Mouse (Mus musculus) heart, adult 10 weeks (tissue): ENCODE data around the gene Zcchc18. TPM values are rescaled to one million over a fixed set of nuclear protein-coding genes. Genes with fewer than 3 reads are reported as not detected.

Source experiments
- polyA plus RNA-seq: library from polyadenylated mRNA; stranded (reverse); fragments of 350-450 nt; fragmentation: Illumina TruSeq; extraction: RNeasy Lipid Tissue Mini Kit (QIAGEN cat#74804); gene quantifications from one replicate; pipeline ENCODE4 v1.2.3, GENCODE M21; 2014; ENCODE audit warnings: low read depth, low replicate concordance

Gene Zcchc18
- 0.31 TPM for polyA plus RNA-seq

DNA sequence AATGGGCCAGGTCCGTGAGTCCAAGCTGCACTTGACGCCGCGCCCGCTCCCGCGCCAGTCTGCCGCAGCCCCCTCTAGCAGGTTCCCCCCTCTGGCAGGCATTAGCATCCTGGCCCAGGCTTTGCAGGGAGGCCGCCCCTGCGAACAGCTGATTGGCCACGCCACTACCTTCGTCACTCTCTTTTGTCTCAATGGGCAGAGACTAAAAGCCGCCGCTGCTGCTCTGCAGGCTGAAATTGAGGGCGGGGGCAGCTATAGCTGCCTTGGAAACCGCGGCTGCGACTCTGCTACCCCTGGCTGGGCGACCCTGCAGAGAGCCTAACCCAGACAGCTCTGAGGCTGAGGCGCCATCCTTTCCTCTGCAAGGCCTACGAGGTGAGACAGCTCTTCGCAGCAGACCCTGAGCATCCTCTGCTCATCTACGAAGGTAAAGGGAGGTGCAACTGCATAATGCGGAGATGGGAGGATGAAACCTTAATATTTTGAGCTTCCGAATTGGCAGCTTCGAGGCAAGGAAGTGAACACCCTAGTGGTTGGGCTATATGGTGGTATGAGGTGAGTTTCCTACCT lies at the start of gene Zcchc18:
Zcchc18 (plus strand) TSS at position 178 of the 570 bp plus-strand sequence.

DNA sequence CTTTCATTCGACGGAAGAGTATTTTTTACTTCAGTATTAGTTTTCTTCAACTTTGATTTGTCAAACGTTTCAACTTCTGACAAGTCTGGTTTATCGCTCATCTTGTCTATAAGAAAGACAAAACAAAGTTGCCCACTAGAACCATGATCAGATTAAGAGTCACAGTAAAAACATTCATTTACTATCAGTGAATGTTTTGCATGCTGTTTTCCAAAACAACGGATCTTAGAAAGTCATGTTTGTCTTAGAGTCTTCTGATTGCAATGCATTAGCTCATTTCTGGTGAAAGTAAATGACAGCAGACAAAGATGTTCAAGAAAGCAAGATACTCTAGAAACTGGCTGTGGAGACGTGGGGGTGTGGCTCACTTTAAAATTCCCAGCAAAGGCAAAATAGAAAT lies 17.6 kb upstream of the Zcchc18 start, which contains the start of gene Tmsb15b2:
Tmsb15b2 (minus strand) TSS at position 101 of the 400 bp plus-strand sequence.

DNA sequence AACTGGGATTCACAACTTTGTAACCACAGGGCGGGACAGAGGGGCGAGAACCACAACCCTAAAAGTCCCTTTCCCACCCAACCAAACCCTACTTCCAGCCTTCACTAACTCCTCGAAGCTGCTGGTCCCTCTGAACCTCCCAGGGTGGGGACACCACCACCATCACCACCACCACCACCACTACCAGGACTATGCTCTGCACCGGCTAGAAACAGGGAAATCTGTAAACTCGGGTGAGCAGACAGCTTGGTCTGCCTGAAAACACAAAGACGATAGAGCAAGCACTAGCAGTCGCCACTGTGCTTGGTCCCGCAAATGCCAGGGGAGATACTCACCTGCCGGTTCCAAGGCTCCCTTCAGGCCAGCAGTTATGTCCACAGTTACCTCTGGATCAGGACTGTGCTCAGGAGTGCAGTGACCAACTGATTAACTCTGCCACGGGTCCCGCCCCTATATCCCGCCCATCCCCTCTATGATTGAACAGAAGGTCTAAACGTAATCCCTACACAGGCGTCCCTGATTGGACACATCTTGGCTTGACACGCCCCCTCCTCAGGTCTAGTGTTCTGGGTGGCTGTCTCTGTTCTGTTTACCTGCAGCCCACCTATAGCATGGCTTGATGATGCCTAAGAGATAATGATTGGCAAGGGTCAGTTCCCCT lies 16.4 kb upstream of the Zcchc18 start, which contains the start of the genes Tmsb15l and Tmsb15b1:
Tmsb15l (minus strand) TSS at position 446 of the 661 bp plus-strand sequence.
Tmsb15b1 (minus strand) TSS at position 451 of the 661 bp plus-strand sequence.

DNA sequence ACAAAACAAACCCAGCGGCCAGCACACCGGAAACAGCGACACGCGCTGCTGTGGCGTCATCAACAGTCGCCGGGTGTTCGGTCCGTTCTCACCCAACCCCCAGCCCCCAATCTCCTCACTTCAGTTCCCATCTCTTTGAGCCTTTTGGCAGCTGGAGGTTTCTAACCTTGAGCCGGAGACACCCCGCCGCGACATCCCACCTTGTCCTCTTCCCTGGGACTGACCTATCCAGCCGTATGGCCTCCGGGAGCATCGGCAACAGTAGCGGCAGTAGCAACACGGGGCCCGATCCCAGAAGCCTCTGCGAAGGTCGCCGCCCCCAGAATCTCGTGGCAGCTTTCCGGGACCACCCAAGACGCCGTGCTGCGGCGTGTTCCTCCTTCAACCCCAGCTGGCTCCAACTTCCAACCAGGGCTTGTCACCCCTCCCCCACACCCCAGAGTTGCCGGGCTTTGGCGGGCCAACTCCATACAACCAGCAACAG lies 45.1 kb downstream of the Zcchc18 start, which contains the start of gene Slc25a53:
Slc25a53 (minus strand) TSS at position 303 of the 484 bp plus-strand sequence.

Other genes starting within 250 kb of the Zcchc18 start
- gene Morf4l2, start 249.5 kb upstream of the Zcchc18 start, polyA plus RNA-seq: 90.8 TPM
- gene Glra4, start 213.0 kb upstream of the Zcchc18 start, polyA plus RNA-seq: not detected
- 6.7 TPM for gene Plp1, start 170.5 kb upstream of the Zcchc18 start, polyA plus RNA-seq
- 0.21 TPM for gene Rab9b, start 124.4 kb upstream of the Zcchc18 start, polyA plus RNA-seq
- gene H2bfm, start 65.8 kb upstream of the Zcchc18 start, polyA plus RNA-seq: not detected
- not detected for gene Tmsb15b2, start 17.7 kb upstream of the Zcchc18 start, polyA plus RNA-seq
- not detected for gene Tmsb15l, start 16.3 kb upstream of the Zcchc18 start, polyA plus RNA-seq
- not detected for gene Tmsb15b1, start 16.3 kb upstream of the Zcchc18 start, polyA plus RNA-seq
- gene Slc25a53, start 45.1 kb downstream of the Zcchc18 start, polyA plus RNA-seq: 0.99 TPM
- 2.7 TPM for gene Fam199x, start 56.4 kb downstream of the Zcchc18 start, polyA plus RNA-seq
- gene Esx1, start 128.9 kb downstream of the Zcchc18 start, polyA plus RNA-seq: not detected